Mouse (Mus musculus) midbrain, embryonic 14.5 days (tissue): ENCODE data around the gene Myo10. TPM values are rescaled to one million over a fixed set of nuclear protein-coding genes. Genes with fewer than 3 reads are reported as not detected.

Source experiments
- ATAC-seq: fragments of 200-750 bp; cut with Nextera tagmentation; 2 replicates; pipeline ENCODE4 v1.8.0; 2017; ENCODE audit warnings: moderate number of reproducible peaks, moderate library complexity; ENCODE audit not compliant: low FRiP score, low TSS enrichment
- DNase-seq: peaks from one replicate; pipeline ENCODE4 v3.0.0-alpha.2; 2015
- H3K27ac ChIP-seq: fragments of 300-500 bp; sonication (generic); replicated peaks from 2 replicates; pipeline ENCODE4 v1.5.1; 2014; ENCODE audit warnings: mild to moderate bottlenecking, low read depth, low read length, moderate library complexity
- H3K27me3 ChIP-seq: fragments of 300-500 bp; sonication (generic); 2 replicates; pipeline ENCODE4 v1.6.1; 2014; ENCODE audit warnings: low read length, control low read depth, mixed read lengths; ENCODE audit not compliant: control insufficient read depth, insufficient read depth
- H3K36me3 ChIP-seq: fragments of 300-500 bp; sonication (generic); 2 replicates; pipeline ENCODE4 v1.6.1; 2014; ENCODE audit warnings: low read length, control low read depth; ENCODE audit not compliant: control insufficient read depth, insufficient read depth
- H3K4me1 ChIP-seq: fragments of 300-500 bp; sonication (generic); 2 replicates; pipeline ENCODE4 v1.6.1; 2014; ENCODE audit warnings: mild to moderate bottlenecking, antibody characterized with exemption, low read length, control low read depth; ENCODE audit not compliant: control insufficient read depth, insufficient read depth
- H3K4me2 ChIP-seq: fragments of 300-500 bp; sonication (generic); 2 replicates; pipeline ENCODE4 v1.6.1; 2014; ENCODE audit warnings: mild to moderate bottlenecking, low read length, moderate library complexity
- H3K4me3 ChIP-seq: fragments of 300-500 bp; sonication (generic); replicated peaks from 2 replicates; pipeline ENCODE4 v1.5.1; 2014; ENCODE audit warnings: low read depth, low read length
- H3K9ac ChIP-seq: fragments of 300-500 bp; sonication (generic); replicated peaks from 2 replicates; pipeline ENCODE4 v1.6.1; 2014; ENCODE audit warnings: mild to moderate bottlenecking, low read length, moderate library complexity
- H3K9me3 ChIP-seq: fragments of 300-500 bp; sonication (generic); 2 replicates; pipeline ENCODE4 v1.6.1; 2016; ENCODE audit warnings: low read length, control low read depth, mixed read lengths; ENCODE audit not compliant: control insufficient read depth
- WGBS: fragments of 180-500 bp; shearing (Covaris S2); extraction: QIAGEN DNeasy Blood & Tissue Kit; methylation state at CpG from one replicate; pipeline ENCODE4 v1.1.7; 2014; 5-methylcytosine and 5-hydroxymethylcytosine counted together
- polyA plus RNA-seq: library from polyadenylated mRNA; unstranded; fragments of >200 nt; fragmentation: Nextera tagmentation; extraction: Ambion mirVana; gene quantifications from 2 replicates; pipeline ENCODE4 v1.2.1, GENCODE M21; 2014

The Myo10 gene
- polyA plus RNA-seq, 1 experiment from 2014 or later, result 33.6 TPM

GRCm38 (mm10) chr15:25632902-25633301 lies 10.6 kb downstream of the Myo10 start:
- no peaks in the 10 kb centered on the region for H3K27me3 ChIP-seq
- no peaks in the 10 kb centered on the region for H3K4me1 ChIP-seq
- no peak for DNase-seq
- WGBS, result 84% methylated on average over 11 of the region's 11 CpGs
- 0 out of 2 replicates have a peak, but pooled peaks have one; percentile 20 for ATAC-seq
- no peak overlapping the region for H3K4me3 ChIP-seq
- H3K9ac ChIP-seq, result no peak overlapping the region
- H3K36me3 ChIP-seq, result no peaks in the 10 kb centered on the region
- no peaks in the 10 kb centered on the region for H3K9me3 ChIP-seq
- H3K4me2 ChIP-seq, result no peak overlapping the region
- H3K27ac ChIP-seq, result no peak overlapping the region

GRCm38 (mm10) chr15:25633674-25634340 lies 11.5 kb downstream of the Myo10 start:
- DNase-seq (no peak), ATAC-seq (no peak)
- no peak overlapping the region for H3K4me3 ChIP-seq
- H3K36me3 ChIP-seq, result no peaks in the 10 kb centered on the region
- H3K4me1 ChIP-seq, result no peaks in the 10 kb centered on the region
- H3K4me2 ChIP-seq, result no peak overlapping the region
- no peaks in the 10 kb centered on the region for H3K27me3 ChIP-seq
- 91% methylated on average over 13 of the region's 13 CpGs for WGBS
- no peak overlapping the region for H3K9ac ChIP-seq
- H3K27ac ChIP-seq, result no peak overlapping the region
- no peaks in the 10 kb centered on the region for H3K9me3 ChIP-seq

GRCm38 (mm10) chr15:25637727-25638126 lies 15.4 kb downstream of the Myo10 start:
- 88% methylated on average over 9 of the region's 9 CpGs for WGBS
- DNase-seq (no peak), ATAC-seq (no peak)
- Histone ChIP-seq H3K9ac (no peak overlapping the region), H3K4me3 (no peak overlapping the region), H3K27me3 (no peaks in the 10 kb centered on the region), H3K4me1 (no peaks in the 10 kb centered on the region), H3K9me3 (no peaks in the 10 kb centered on the region), H3K27ac (no peak overlapping the region), H3K36me3 (no peaks in the 10 kb centered on the region), H3K4me2 (no peak overlapping the region)

GRCm38 (mm10) chr15:25639217-25639616 lies 16.9 kb downstream of the Myo10 start:
- no peak for ATAC-seq
- 95% methylated on average over 5 of the region's 5 CpGs for WGBS
- H3K27ac ChIP-seq, result no peak overlapping the region
- no peaks in the 10 kb centered on the region for H3K27me3 ChIP-seq
- H3K4me2 ChIP-seq, result no peak overlapping the region
- no peak overlapping the region for H3K9ac ChIP-seq
- H3K4me3 ChIP-seq, result no peak overlapping the region
- no peaks in the 10 kb centered on the region for H3K36me3 ChIP-seq
- no peaks in the 10 kb centered on the region for H3K9me3 ChIP-seq
- no peaks in the 10 kb centered on the region for H3K4me1 ChIP-seq
- no peak for DNase-seq

GRCm38 (mm10) chr15:25640840-25641752 lies 18.8 kb downstream of the Myo10 start:
- no peak for ATAC-seq
- Histone ChIP-seq H3K4me1 (no peaks in the 10 kb centered on the region), H3K4me2 (no peak overlapping the region), H3K27ac (no peak overlapping the region), H3K9ac (no peak overlapping the region), H3K36me3 (no peaks in the 10 kb centered on the region), H3K9me3 (no peaks in the 10 kb centered on the region), H3K4me3 (no peak overlapping the region), H3K27me3 (no peaks in the 10 kb centered on the region)
- DNase-seq, result no peak
- WGBS, result 90% methylated on average over 12 of the region's 12 CpGs

- ATAC-seq (no peak), DNase-seq (peak; percentile 26)
- Histone ChIP-seq H3K4me3 (no peak overlapping the region), H3K4me2 (no peak overlapping the region), H3K4me1 (no peaks in the 10 kb centered on the region), H3K9me3 (no peaks in the 10 kb centered on the region), H3K27ac (no peak overlapping the region), H3K27me3 (no peaks in the 10 kb centered on the region), H3K9ac (no peak overlapping the region), H3K36me3 (no peaks in the 10 kb centered on the region)
- 44% methylated on average over 9 of the region's 9 CpGs for WGBS
Measured at GRCm38 (mm10) chr15:25642214-25643058, 20.1 kb downstream of the Myo10 start.

- H3K4me3 ChIP-seq, result no peak overlapping the region
- WGBS, result 91% methylated on average over 4 of the region's 4 CpGs
Measured at GRCm38 (mm10) chr15:25645862-25646261, 23.5 kb downstream of the Myo10 start.

GRCm38 (mm10) chr15:25648287-25648686 lies 26.0 kb downstream of the Myo10 start:
- Histone ChIP-seq H3K9me3 (no peaks in the 10 kb centered on the region), H3K4me2 (no peak overlapping the region), H3K4me1 (no peaks in the 10 kb centered on the region), H3K4me3 (no peak overlapping the region), H3K9ac (no peak overlapping the region), H3K27me3 (no peaks in the 10 kb centered on the region), H3K27ac (no peak overlapping the region), H3K36me3 (no peaks in the 10 kb centered on the region)
- WGBS, result 59% methylated on average over 2 of the region's 2 CpGs
- no peak for ATAC-seq
- DNase-seq, result no peak

More at GRCm38 (mm10) chr15:25645862-25646261, 23.5 kb downstream of the Myo10 start:
- Histone ChIP-seq H3K9me3 (no peaks in the 10 kb centered on the region), H3K27me3 (no peaks in the 10 kb centered on the region), H3K9ac (no peak overlapping the region), H3K36me3 (no peaks in the 10 kb centered on the region), H3K27ac (no peak overlapping the region), H3K4me1 (no peaks in the 10 kb centered on the region), H3K4me2 (no peak overlapping the region)
- DNase-seq (no peak), ATAC-seq (no peak)
